Mouse (Mus musculus) kidney, adult 18-20 months (tissue): Measurements from ENCODE around the gene Rtel1.
A peak's percentile ranks its signal among the peaks of the same experiment; 100 is the strongest.

Source experiments
- DNase-seq: peaks from one replicate; pipeline ENCODE4 v3.0.0; 2021

Gene Rtel1

GRCm38 (mm10) chr2:181391541-181391940 is 72.0 kb downstream of the Rtel1 start:
- DNase-seq = no peak

GRCm38 (mm10) chr2:181392600-181393213 is 73.2 kb downstream of the Rtel1 start:
- DNase-seq = peak; percentile 89

GRCm38 (mm10) chr2:181394086-181394485 is 74.5 kb downstream of the Rtel1 start:
- DNase-seq = no peak

- no peak for DNase-seq
Observed at GRCm38 (mm10) chr2:181397207-181397761, 77.7 kb downstream of the Rtel1 start.

GRCm38 (mm10) chr2:181401497-181401896 is 82.0 kb downstream of the Rtel1 start:
- no peak for DNase-seq

- no peak for DNase-seq
Observed at GRCm38 (mm10) chr2:181403722-181404121, 84.2 kb downstream of the Rtel1 start.
